Mouse (Mus musculus) intestine, embryonic 14.5 days (tissue): ENCODE data around the gene Lrtm1. TPM values are rescaled to one million over a fixed set of nuclear protein-coding genes. Genes with fewer than 3 reads are reported as not detected.

Experiments used
- ATAC-seq: fragments of 200-750 bp; cut with Nextera tagmentation; replicated peaks from 2 replicates; pipeline ENCODE4 v1.8.0; 2017; ENCODE audit warnings: low read depth, moderate number of reproducible peaks, moderate TSS enrichment, moderate library complexity; ENCODE audit not compliant: low FRiP score, low TSS enrichment
- DNase-seq: peaks from one replicate; pipeline ENCODE4 v3.0.0-alpha.2; 2018; ENCODE audit warnings: low spot score
- H3K27ac ChIP-seq: fragments of 300-500 bp; sonication (generic); 2 replicates; pipeline ENCODE4 v1.5.1; 2014; ENCODE audit warnings: low read depth, mild to moderate bottlenecking, control low read depth
- H3K27me3 ChIP-seq: fragments of 300-500 bp; sonication (generic); replicated peaks from 2 replicates; pipeline ENCODE4 v1.6.1; 2014; ENCODE audit warnings: low read length, control low read depth; ENCODE audit not compliant: control insufficient read depth, insufficient read depth
- H3K36me3 ChIP-seq: fragments of 300-500 bp; sonication (generic); 2 replicates; pipeline ENCODE4 v1.6.1; 2014; ENCODE audit warnings: low read length, control low read depth; ENCODE audit not compliant: control insufficient read depth, insufficient read depth
- H3K4me1 ChIP-seq: fragments of 300-500 bp; sonication (generic); replicated peaks from 2 replicates; pipeline ENCODE4 v1.6.1; 2014; ENCODE audit warnings: low read length, control low read depth, mixed read lengths; ENCODE audit not compliant: control insufficient read depth, insufficient read depth
- H3K4me2 ChIP-seq: fragments of 300-500 bp; sonication (generic); 2 replicates; pipeline ENCODE4 v1.6.1; 2014; ENCODE audit warnings: low read length
- H3K4me3 ChIP-seq: fragments of 300-500 bp; sonication (generic); 2 replicates; pipeline ENCODE4 v1.5.1; 2014; ENCODE audit warnings: low read depth, low read length, control low read depth, mixed read lengths
- H3K9ac ChIP-seq: fragments of 300-500 bp; sonication (generic); 2 replicates; pipeline ENCODE4 v1.6.1; 2014; ENCODE audit warnings: mild to moderate bottlenecking, low read length
- H3K9me3 ChIP-seq: fragments of 300-500 bp; sonication (generic); 2 replicates; pipeline ENCODE4 v1.6.1; 2016; ENCODE audit warnings: low read length, control low read depth; ENCODE audit not compliant: control insufficient read depth
- WGBS: fragments of 180-500 bp; shearing (Covaris S2); extraction: QIAGEN DNeasy Blood & Tissue Kit; methylation state at CpG from one replicate; pipeline ENCODE4 v1.1.7; 2014; 5-methylcytosine and 5-hydroxymethylcytosine counted together
- polyA plus RNA-seq: library from polyadenylated mRNA; unstranded; fragments of >200 nt; fragmentation: Nextera tagmentation; extraction: Ambion mirVana; gene quantifications from 2 replicates; pipeline ENCODE4 v1.2.1, GENCODE M21; 2014

Gene Lrtm1
- polyA plus RNA-seq, 1 experiment from 2014 or later, result not detected

- Histone ChIP-seq H3K27me3 (no peaks in the 10 kb centered on the region), H3K9me3 (no peaks in the 10 kb centered on the region), H3K9ac (no peak overlapping the region), H3K27ac (no peak overlapping the region), H3K4me3 (no peak overlapping the region), H3K36me3 (no peaks in the 10 kb centered on the region), H3K4me2 (no peak overlapping the region), H3K4me1 (0 out of 2 replicates have a peak, but pooled peaks cover 2% of the 10 kb centered on the region)
- DNase-seq (no peak), ATAC-seq (no peak)
- WGBS, result 76% methylated on average over 1 of the region's 1 CpGs
Observed at GRCm38 (mm10) chr14:29082171-29082570, 64.2 kb downstream of the Lrtm1 start.
